Mouse (Mus musculus) embryonic facial prominence, embryonic 13.5 days (tissue): ENCODE data around the gene Vash1. TPM values are rescaled to one million over a fixed set of nuclear protein-coding genes. Genes with fewer than 3 reads are reported as not detected.
A peak's percentile ranks its signal among the peaks of the same experiment; 100 is the strongest.

Experiments used
- ATAC-seq: fragments of 200-750 bp; cut with Nextera tagmentation; 2 replicates; pipeline ENCODE4 v1.8.0; 2017; ENCODE audit warnings: low read depth; ENCODE audit not compliant: insufficient number of reproducible peaks, insufficient read depth, low FRiP score, low TSS enrichment
- H3K27ac ChIP-seq: fragments of 300-500 bp; sonication (generic); 2 replicates; pipeline ENCODE4 v1.5.1; 2015; ENCODE audit warnings: moderate library complexity, mild to moderate bottlenecking, inconsistent platforms
- H3K27me3 ChIP-seq: fragments of 300-500 bp; sonication (generic); 2 replicates; pipeline ENCODE4 v1.6.1; 2015; ENCODE audit warnings: mild to moderate bottlenecking, inconsistent platforms
- H3K36me3 ChIP-seq: fragments of 300-500 bp; sonication (generic); 2 replicates; pipeline ENCODE4 v1.6.1; 2015; ENCODE audit warnings: mild to moderate bottlenecking, inconsistent platforms
- H3K4me1 ChIP-seq: fragments of 300-500 bp; sonication (generic); 2 replicates; pipeline ENCODE4 v1.6.1; 2015; ENCODE audit warnings: inconsistent platforms
- H3K4me2 ChIP-seq: fragments of 300-500 bp; sonication (generic); 2 replicates; pipeline ENCODE4 v1.6.1; 2015; ENCODE audit warnings: moderate library complexity, mild to moderate bottlenecking, inconsistent platforms
- H3K4me3 ChIP-seq: fragments of 300-500 bp; sonication (generic); 2 replicates; pipeline ENCODE4 v1.5.1; 2015; ENCODE audit warnings: mild to moderate bottlenecking, inconsistent platforms
- H3K9ac ChIP-seq: fragments of 300-500 bp; sonication (generic); 2 replicates; pipeline ENCODE4 v1.6.1; 2015; ENCODE audit warnings: mild to moderate bottlenecking, inconsistent platforms
- H3K9me3 ChIP-seq: fragments of 300-500 bp; sonication (generic); 2 replicates; pipeline ENCODE4 v1.6.1; 2016; ENCODE audit warnings: inconsistent platforms
- WGBS: fragments of 180-500 bp; shearing (Covaris S2); methylation state at CpG from one replicate; pipeline ENCODE4 v1.1.7; 2015; ENCODE audit warnings: mixed read lengths; 5-methylcytosine and 5-hydroxymethylcytosine counted together
- polyA plus RNA-seq: library from polyadenylated mRNA; unstranded; fragments of >200 nt; fragmentation: Nextera tagmentation; extraction: Ambion mirVana; gene quantifications from 2 replicates; pipeline ENCODE4 v1.2.1, GENCODE M21; 2015

The Vash1 gene
- polyA plus RNA-seq, 1 experiment from 2014 or later: 13.1 TPM

DNA sequence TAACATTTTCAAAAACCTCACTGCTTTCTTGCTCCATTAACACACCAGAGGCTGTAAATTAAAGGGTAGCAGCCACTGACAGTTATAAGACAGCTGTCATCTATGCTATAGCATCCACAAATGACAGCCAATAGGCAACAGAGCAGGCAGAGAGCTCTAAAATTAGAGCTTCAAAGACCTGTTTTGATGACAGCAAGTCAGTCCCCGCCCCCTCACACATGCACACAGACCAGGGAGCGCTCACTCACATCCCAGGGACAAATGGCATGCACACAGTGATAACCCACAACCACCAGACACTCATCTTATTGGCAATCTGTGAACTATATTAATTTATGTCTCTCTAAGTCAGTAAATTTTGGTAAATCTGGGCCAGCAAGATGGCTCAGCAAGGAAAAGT, 45.8 kb downstream of the Vash1 start:
- no peak for ATAC-seq
- Histone ChIP-seq H3K4me2 (no peak overlapping the region), H3K36me3 (peaks cover 6% of the 10 kb centered on the region; the same call in 1 of the 2 replicates), H3K4me3 (no peak overlapping the region), H3K4me1 (peaks cover 22% of the 10 kb centered on the region; the same call in 1 of the 2 replicates), H3K27me3 (no peaks in the 10 kb centered on the region), H3K9me3 (no peaks in the 10 kb centered on the region), H3K27ac (no peak overlapping the region), H3K9ac (no peak overlapping the region)
- 56% methylated on average over 2 of the region's 2 CpGs for WGBS

DNA sequence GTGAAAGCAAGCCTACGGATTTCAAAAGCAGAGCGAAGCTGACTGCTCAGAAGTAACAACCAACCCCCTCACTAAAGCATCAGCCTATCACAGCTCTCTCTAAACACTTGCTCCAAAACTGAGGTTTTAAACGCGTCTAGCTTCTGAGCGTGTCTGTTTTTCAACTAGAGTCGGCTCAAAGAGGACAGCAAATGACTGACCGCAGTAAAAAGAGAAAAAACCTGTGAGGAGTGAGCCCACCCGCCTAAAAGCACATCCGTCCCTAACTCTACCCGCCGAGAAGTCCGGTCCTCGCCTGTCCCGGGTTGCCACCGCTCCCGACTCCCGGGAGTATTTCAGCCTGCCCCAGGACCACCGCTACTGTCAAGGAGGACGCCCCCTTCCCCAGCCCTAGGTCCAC, 47.2 kb downstream of the Vash1 start:
- Histone ChIP-seq H3K27ac (peak overlapping the region; percentile 75), H3K4me3 (peak overlapping the region; percentile 80), H3K27me3 (no peaks in the 10 kb centered on the region), H3K4me1 (peaks cover 18% of the 10 kb centered on the region; the same call in 1 of the 2 replicates), H3K9me3 (no peaks in the 10 kb centered on the region), H3K4me2 (peak overlapping the region; percentile 86), H3K36me3 (peaks cover 6% of the 10 kb centered on the region; the same call in 1 of the 2 replicates), H3K9ac (peak overlapping the region; percentile 79)
- no peak for ATAC-seq
- 0% methylated on average over 19 of the region's 19 CpGs for WGBS

DNA sequence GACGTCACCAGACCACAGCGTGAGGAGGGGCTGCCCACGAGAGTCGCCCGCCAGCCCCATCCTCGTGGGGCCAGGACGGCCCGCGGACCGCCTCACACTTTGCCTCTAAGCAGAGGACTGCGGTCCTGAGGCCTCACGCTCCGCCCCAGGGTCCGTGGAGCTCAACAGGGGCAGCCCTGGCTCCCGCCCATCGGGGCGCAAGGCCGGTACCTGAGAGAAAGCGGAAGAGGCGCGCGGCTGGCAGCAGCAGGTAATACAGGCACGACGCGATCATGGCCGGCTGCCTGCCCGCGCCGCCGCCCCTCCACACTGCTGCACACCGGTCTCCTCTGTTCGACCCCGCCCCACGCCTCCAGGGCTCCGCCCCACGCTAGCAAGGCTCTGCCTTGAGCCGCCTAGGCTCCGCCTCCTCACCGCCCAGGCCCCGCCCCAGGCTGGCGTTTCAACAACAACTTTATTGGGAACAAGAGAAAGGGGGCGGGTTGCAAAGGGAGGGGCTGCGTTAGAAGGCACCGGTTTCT, 47.7 kb downstream of the Vash1 start, which contains the start of gene Angel1:
Angel1 (minus strand) TSS at position 341 of the 521 bp plus-strand sequence.
- peak; percentile 98 for ATAC-seq
- peaks cover 14% of the 10 kb centered on the region; the same call in 1 of the 2 replicates for H3K4me1 ChIP-seq
- H3K9me3 ChIP-seq: no peaks in the 10 kb centered on the region
- H3K9ac ChIP-seq: peak within 1 kb of the TSS; percentile 79
- H3K27ac ChIP-seq: peak within 1 kb of the TSS; percentile 75
- peaks cover 6% of the 10 kb centered on the region; the same call in 1 of the 2 replicates for H3K36me3 ChIP-seq
- H3K27me3 ChIP-seq: no peaks in the 10 kb centered on the region
- peak within 1 kb of the TSS; percentile 86 for H3K4me2 ChIP-seq
- WGBS: under 1% methylated on average over 44 of the region's 44 CpGs
- H3K4me3 ChIP-seq: peak within 1 kb of the TSS; percentile 80

DNA sequence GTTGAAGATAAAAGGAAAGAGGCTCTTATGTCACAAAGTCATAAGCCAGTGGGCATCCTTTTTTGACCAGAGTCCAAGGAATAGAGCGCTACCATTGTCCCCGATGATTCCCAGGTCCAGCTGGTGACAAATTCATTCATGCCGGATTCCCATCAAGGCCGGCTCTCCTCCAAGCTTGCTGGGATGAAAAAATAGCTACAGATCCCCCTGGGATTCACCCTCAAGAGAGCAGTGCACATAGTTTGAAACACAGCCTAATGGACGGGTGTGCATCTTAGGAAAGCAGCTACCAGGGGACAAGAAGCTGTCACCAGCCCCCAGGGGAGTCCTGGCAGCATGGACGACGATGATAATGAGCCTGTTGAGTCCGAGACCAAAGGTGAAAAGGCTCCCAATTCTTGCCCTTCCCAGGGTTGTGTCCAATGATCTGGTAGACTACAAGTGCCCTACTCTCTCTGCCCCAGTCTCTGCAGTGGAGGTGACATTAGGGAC, 55.9 kb downstream of the Vash1 start, which contains the start of gene Lrrc74a:
Lrrc74a (plus strand) TSS at position 51 of the 492 bp plus-strand sequence.
- Histone ChIP-seq H3K36me3 (no peaks in the 10 kb centered on the region), H3K9ac (no peak within 1 kb of the TSS), H3K4me1 (no peaks in the 10 kb centered on the region), H3K4me2 (no peak within 1 kb of the TSS), H3K27me3 (no peaks in the 10 kb centered on the region), H3K4me3 (no peak within 1 kb of the TSS), H3K9me3 (no peaks in the 10 kb centered on the region), H3K27ac (no peak within 1 kb of the TSS)
- ATAC-seq: no peak
- WGBS: 85% methylated on average over 8 of the region's 8 CpGs

Other genes starting within 250 kb of the Vash1 start
- gene Angel1, start 47.8 kb downstream of the Vash1 start, polyA plus RNA-seq: 9.8 and 10.9 TPM in 2 replicates
- gene Lrrc74a, start 55.7 kb downstream of the Vash1 start, polyA plus RNA-seq: not detected in 2 replicates
- gene Irf2bpl, start 206.1 kb downstream of the Vash1 start, polyA plus RNA-seq: 36.5 and 37.7 TPM in 2 replicates